Mouse (Mus musculus): ENCODE measurements around the gene Gna11.

The Gna11 gene

GRCm38 (mm10) chr10:81544296-81545160, 462 bp downstream of the Gna11 start:
- CTCF ChIA-PET: no interaction called here

GRCm38 (mm10) chr10:81543633-81544032, 1.4 kb downstream of the Gna11 start:
- CTCF ChIA-PET: interaction anchor here (0.5 kb wide), 1 partner anchor 15 kb away, joined by 6 read pairs; no protein-coding TSS in a partner anchor

DNA sequence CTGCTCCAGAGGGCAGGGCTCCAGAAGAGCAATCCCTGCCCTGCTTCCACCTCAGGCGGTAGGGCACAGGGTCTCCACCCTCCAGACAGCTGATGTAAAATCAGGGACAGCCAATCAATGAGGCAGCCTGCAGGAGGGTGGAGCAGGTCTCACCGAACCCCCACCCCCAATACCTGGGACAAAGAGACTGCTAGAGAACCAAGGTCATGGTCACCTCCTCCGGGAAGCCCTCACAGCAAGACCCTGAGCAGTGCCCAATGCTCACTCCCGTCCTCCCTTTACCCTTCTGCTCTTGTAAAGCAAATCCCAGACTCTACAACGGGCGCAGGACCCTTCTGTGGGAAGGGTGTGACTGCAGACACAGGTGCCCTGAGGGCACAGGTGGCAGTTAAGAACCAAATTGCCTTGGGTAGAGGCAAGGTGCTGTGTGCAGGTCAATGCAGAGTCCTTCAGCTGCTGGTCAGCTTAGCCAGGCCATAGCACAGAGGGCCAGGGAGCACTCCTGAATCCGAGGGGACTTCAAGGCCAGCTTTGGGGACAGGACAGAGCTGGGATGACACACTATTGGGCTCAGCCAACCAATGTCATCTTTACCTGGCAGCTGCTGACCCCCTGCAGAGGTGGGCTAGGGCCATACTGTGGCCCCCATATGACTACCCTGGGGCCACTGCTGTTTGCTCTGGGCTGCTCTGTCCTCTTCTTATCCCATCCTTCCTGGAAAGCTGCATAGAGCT, 2.1 kb downstream of the Gna11 start:
- CTCF ChIA-PET: interaction anchor here (0.5 kb wide), 1 partner anchor 15 kb away, joined by 6 read pairs; no protein-coding TSS in a partner anchor

- CTCF ChIA-PET: interaction anchor here (0.7 kb wide), 1 partner anchor 151 kb away, joined by 3 read pairs; no protein-coding TSS in a partner anchor
Measured at GRCm38 (mm10) chr10:81541803-81542202, 3.2 kb downstream of the Gna11 start.

- CTCF ChIA-PET: no interaction called here
Measured at GRCm38 (mm10) chr10:81541363-81541762, 3.6 kb downstream of the Gna11 start.

GRCm38 (mm10) chr10:81538321-81539048, 6.5 kb downstream of the Gna11 start:
- CTCF ChIA-PET: no interaction called here

- CTCF ChIA-PET: no interaction called here
Measured at GRCm38 (mm10) chr10:81537429-81537828, 7.6 kb downstream of the Gna11 start.

GRCm38 (mm10) chr10:81536734-81537133, 8.3 kb downstream of the Gna11 start:
- CTCF ChIA-PET: no interaction called here

DNA sequence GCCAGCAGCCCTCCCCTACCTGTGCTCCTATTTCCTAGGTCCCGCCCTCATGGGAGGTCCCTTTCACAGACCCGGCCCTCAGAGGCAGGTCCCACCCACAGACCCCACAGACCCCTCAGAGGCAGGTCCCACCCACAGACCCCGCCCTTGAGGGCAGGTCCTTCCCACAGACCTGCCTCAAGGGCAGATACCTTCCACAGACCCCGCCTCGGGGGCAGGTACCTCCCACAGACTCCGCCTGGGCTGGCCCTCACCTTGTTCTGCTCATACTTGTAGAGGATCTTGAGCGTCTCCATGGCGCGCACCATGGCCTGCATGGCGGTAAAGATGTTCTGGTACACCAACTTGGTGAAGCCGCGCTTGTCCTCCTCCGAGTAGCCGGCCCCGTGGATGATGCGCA, 10.2 kb downstream of the Gna11 start:
- CTCF ChIA-PET: no interaction called here

- CTCF ChIA-PET: interaction anchor here (1.9 kb wide), 1 partner anchor 25 kb away, joined by 5 read pairs; no protein-coding TSS in a partner anchor
Measured at GRCm38 (mm10) chr10:81526779-81527178, 18.2 kb downstream of the Gna11 start.

DNA sequence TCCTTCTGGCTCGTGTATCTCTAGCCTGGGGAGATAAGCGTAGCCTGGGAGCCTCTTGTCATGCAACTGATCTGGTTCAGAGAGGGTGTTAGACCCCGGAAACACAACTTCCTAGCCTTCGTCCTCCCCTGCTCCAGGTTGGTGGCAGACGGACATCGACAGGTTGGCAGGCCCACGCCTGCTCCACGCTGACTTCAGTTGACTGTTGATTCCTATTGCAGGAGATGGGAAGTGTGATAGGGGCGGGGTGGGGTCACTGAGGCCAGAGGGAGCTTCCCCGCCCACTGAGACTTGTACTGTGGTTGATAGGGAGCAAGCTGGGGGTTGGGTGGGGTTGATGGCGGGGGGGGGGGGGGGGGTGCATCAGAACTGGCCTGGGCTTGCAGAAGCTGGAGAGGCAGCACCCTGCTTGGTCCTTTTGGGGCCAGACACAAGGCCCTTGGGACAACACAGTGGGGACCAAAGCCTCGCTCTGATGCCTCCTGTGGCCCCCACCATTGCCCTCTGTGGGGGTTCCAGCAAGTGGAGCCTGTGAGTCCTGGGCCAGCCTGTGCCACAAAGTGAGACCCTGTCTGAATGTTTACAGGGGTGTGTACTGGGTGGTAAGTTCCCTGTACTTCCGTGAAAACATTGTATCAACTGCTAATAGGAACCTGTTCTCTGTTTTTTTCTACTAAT, 19.8 kb downstream of the Gna11 start:
- CTCF ChIA-PET: interaction anchor here (0.7 to 1.9 kb wide), 3 partner anchors 23 to 74 kb away, joined by 3 to 5 read pairs (median 3); no protein-coding TSS in a partner anchor

DNA sequence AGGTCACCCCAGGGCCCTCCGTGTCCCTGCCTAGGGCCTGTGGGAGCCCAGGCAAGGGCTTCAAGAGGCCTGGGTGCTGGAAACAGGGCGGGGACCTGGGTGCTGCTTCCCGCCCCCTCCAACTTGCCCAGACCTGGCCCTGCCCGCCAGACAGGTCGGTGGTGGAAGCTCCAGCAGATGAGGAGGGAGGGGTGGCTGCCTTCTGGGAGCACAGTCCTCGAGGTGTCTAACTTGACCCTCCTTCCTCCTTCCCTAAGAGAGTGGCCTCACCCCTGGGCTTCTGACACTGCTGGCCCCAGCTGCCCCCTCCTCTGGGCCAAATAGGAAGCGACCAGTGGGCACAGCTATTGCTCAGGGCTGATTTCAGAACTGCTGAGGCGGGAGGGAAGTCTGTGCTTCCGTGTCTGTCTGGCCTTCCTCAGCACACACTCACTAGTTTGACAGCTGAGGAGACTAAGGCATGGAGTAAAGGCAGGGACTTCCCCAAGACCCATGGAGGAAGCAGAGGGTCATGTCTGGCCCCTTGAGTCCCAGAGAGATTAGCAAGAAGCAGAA, 20.9 kb downstream of the Gna11 start, which contains the start of gene Gna15:
Gene Gna15, minus strand, starts transcription at position 175 of the 555 bp plus-strand sequence.
- CTCF ChIA-PET: interaction anchor here (0.7 to 0.8 kb wide), 3 partner anchors 27 to 497 kb away, joined by 3 read pairs; no protein-coding TSS in a partner anchor

DNA sequence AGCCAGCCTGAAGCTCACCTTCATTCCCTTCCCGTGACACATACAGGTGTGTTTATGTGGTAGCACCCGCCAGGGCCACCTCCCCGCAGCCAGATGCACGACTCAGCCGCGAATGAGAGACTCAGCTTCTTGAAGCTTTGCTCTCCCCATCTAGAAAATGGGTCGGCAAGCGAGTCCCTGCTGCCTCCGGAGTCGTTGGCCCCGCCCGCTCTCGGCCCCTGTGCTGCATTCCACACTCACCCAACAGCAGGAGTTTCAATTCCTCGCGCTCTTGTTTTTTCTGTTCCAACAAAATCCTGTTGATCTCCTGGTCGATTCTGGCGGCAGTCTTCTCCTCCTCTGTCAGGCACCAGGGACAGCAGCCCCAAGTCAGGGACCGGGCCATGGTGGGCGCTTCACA, 21.4 kb downstream of the Gna11 start:
- CTCF ChIA-PET: interaction anchor here (0.8 kb wide), 2 partner anchors 29 to 498 kb away, joined by 3 read pairs; no protein-coding TSS in a partner anchor

GRCm38 (mm10) chr10:81523142-81523541, 21.8 kb downstream of the Gna11 start:
- CTCF ChIA-PET: no interaction called here

DNA sequence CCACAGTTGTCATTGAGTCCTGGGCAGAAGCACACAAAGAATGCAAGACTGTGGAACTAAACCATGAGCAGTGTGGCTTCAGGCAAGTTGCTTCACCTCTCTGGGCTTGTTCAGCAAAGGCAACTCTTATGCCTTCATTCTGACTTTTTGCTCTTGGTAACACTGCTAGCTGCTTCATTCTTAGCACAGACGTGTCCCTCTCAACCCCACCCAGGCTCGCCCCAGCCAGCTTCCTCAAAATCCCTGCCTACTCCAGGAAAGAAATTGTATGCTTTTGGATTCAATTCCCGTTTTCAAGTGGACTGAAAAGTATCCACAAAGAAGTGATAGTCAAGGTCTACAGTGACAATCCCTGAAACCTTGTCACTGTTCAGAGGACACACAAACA, 25.0 kb downstream of the Gna11 start:
- CTCF ChIA-PET: interaction anchor here (1.0 kb wide), 1 partner anchor 18 kb away, joined by 4 read pairs; no protein-coding TSS in a partner anchor

GRCm38 (mm10) chr10:81519227-81519977, 25.6 kb downstream of the Gna11 start:
- CTCF ChIA-PET: interaction anchor here (1.0 to 1.2 kb wide), 2 partner anchors 17 to 34 kb away, joined by 4 read pairs; no protein-coding TSS in a partner anchor

- CTCF ChIA-PET: interaction anchor here (1.2 kb wide), 1 partner anchor 34 kb away, joined by 4 read pairs; no protein-coding TSS in a partner anchor
Measured at GRCm38 (mm10) chr10:81518546-81518945, 26.4 kb downstream of the Gna11 start.

DNA sequence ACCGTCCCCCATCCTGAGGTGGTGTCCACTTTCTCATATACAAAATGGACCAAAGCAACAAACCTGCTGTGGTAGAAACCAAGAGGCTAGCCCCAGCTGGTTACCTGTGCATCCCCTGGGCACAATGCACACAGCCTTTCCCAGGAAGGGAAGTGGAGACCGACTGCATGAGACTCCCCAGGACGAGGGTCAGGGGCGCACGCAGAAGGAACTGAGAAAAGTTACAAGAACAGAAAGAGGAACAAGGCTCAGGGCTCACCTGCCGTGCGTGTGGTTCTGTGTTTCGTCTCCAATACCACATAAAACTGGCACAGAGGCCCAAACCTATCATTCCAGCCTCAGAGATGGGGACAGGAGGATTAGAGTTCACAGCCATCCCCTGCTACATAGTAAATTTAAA, 27.8 kb downstream of the Gna11 start:
- CTCF ChIA-PET: interaction anchor here (1.1 kb wide), 1 partner anchor 14 kb away, joined by 3 read pairs; no protein-coding TSS in a partner anchor

GRCm38 (mm10) chr10:81513798-81514197, 31.2 kb downstream of the Gna11 start:
- CTCF ChIA-PET: interaction anchor here (0.8 kb wide), 1 partner anchor 11 kb away, joined by 3 read pairs; no protein-coding TSS in a partner anchor

All from spleen, embryonic (tissue).